Mouse (Mus musculus) kidney, postnatal 0 days (tissue): Measurements from ENCODE around the gene Gm49361. TPM values are rescaled to one million over a fixed set of nuclear protein-coding genes. Genes with fewer than 3 reads are reported as not detected.

Experiments used
- ATAC-seq: fragments of 200-750 bp; cut with Nextera tagmentation; replicated peaks from 2 replicates; pipeline ENCODE4 v1.8.0; 2017; ENCODE audit warnings: low read depth, moderate number of reproducible peaks, moderate TSS enrichment, moderate library complexity; ENCODE audit not compliant: low FRiP score
- DNase-seq: peaks from one replicate; pipeline ENCODE4 v3.0.0-alpha.2; 2016; ENCODE audit warnings: low spot score
- H3K27ac ChIP-seq: fragments of 300-500 bp; sonication (generic); 2 replicates; pipeline ENCODE4 v1.5.1; 2014; ENCODE audit warnings: mild to moderate bottlenecking
- H3K27me3 ChIP-seq: fragments of 300-500 bp; sonication (generic); 2 replicates; pipeline ENCODE4 v1.6.1; 2014; ENCODE audit warnings: low read length, mixed read lengths; ENCODE audit not compliant: insufficient read depth
- H3K36me3 ChIP-seq: fragments of 300-500 bp; sonication (generic); 2 replicates; pipeline ENCODE4 v1.6.1; 2014; ENCODE audit warnings: low read length, mixed read lengths; ENCODE audit not compliant: insufficient read depth
- H3K4me1 ChIP-seq: fragments of 300-500 bp; sonication (generic); replicated peaks from 2 replicates; pipeline ENCODE4 v1.6.1; 2014; ENCODE audit warnings: antibody characterized with exemption, low read length, mixed read lengths; ENCODE audit not compliant: insufficient read depth
- H3K4me2 ChIP-seq: fragments of 300-500 bp; sonication (generic); 2 replicates; pipeline ENCODE4 v1.6.1; 2014; ENCODE audit warnings: mild to moderate bottlenecking, low read length, moderate library complexity, mixed read lengths
- H3K4me3 ChIP-seq: fragments of 300-500 bp; sonication (generic); replicated peaks from 2 replicates; pipeline ENCODE4 v1.5.1; 2014; ENCODE audit warnings: low read depth, low read length
- H3K9ac ChIP-seq: fragments of 300-500 bp; sonication (generic); 2 replicates; pipeline ENCODE4 v1.6.1; 2014; ENCODE audit warnings: low read depth, low read length
- H3K9me3 ChIP-seq: fragments of 300-500 bp; sonication (generic); replicated peaks from 2 replicates; pipeline ENCODE4 v1.6.1; 2016; ENCODE audit warnings: low read length, inconsistent platforms, mixed read lengths
- CTCF ChIP-seq: IDR thresholded peaks from 2 replicates; pipeline ENCODE4 v1.5.1; 2016; ENCODE audit warnings: antibody characterized with exemption, low read depth, mild to moderate bottlenecking, moderate library complexity
- WGBS: fragments of 180-500 bp; shearing (Covaris S2); extraction: QIAGEN DNeasy Blood & Tissue Kit; methylation state at CpG from one replicate; pipeline ENCODE4 v1.1.7; 2014; 5-methylcytosine and 5-hydroxymethylcytosine counted together
- polyA plus RNA-seq: library from polyadenylated mRNA; unstranded; fragments of >200 nt; fragmentation: Nextera tagmentation; extraction: Ambion mirVana; gene quantifications from 2 replicates; pipeline ENCODE4 v1.2.1, GENCODE M21; 2015

Gm49361 gene
- polyA plus RNA-seq, 1 experiment from 2014 or later: not detected

DNA sequence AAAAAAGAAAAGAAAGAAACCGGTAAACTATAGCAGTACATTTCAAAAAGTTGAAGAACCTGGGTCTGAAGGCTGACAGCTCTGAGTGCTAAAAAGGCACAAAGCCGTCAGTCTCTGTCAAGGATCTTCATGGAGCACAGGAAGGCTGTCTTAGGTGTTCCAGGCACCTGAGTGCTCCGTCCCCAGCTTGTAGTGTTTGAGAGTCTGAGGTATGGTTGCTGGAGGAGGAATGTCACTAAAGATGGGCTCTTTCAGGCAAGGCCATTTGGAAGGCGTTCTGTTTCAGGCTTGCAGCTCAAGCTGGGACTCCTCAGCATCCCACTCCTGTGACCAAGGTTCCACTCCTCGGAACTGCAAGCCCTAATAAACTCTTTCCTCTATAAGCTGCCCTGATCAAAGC is 58.5 kb downstream of the Gm49361 start:
- no peak overlapping the region for H3K9ac ChIP-seq
- no peaks in the 10 kb centered on the region for H3K27me3 ChIP-seq
- H3K4me3 ChIP-seq: no peak overlapping the region
- no peaks in the 10 kb centered on the region for H3K4me1 ChIP-seq
- 78% methylated on average over 5 of the region's 5 CpGs for whole genome bisulfite sequencing
- no peaks in the 10 kb centered on the region for H3K9me3 ChIP-seq
- no peak overlapping the region for H3K4me2 ChIP-seq
- no peak overlapping the region for H3K27ac ChIP-seq
- no peak for TF ChIP-seq CTCF
- DNase-seq: no peak
- peaks cover 23% of the 10 kb centered on the region for H3K36me3 ChIP-seq
- ATAC-seq: no peak

DNA sequence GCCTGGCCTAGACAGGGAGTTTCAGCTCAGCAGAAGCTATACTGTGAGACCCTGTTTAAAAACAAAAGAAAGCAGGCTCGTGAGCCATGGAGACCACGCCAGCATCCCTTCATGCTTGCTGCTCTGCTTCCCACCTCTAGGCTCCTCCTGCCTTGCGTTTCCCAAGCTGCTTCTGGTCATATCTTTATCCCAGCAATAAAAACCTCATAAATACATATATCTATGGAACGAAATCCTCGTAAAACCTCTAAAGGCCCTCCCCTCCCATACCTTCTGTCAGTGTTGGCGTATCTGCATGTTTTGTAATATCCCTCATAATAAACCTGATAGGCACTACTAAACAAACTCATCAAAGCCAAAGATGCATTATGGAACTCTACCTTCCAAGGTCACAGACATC is 59.3 kb downstream of the Gm49361 start:
- Histone ChIP-seq H3K4me3 (no peak overlapping the region), H3K27me3 (no peaks in the 10 kb centered on the region), H3K9me3 (no peaks in the 10 kb centered on the region), H3K27ac (no peak overlapping the region), H3K9ac (no peak overlapping the region), H3K4me2 (no peak overlapping the region), H3K36me3 (peaks cover 20% of the 10 kb centered on the region), H3K4me1 (no peaks in the 10 kb centered on the region)
- ATAC-seq (no peak), DNase-seq (no peak)
- WGBS: 71% methylated on average over 6 of the region's 6 CpGs
- TF ChIP-seq CTCF: no peak

DNA sequence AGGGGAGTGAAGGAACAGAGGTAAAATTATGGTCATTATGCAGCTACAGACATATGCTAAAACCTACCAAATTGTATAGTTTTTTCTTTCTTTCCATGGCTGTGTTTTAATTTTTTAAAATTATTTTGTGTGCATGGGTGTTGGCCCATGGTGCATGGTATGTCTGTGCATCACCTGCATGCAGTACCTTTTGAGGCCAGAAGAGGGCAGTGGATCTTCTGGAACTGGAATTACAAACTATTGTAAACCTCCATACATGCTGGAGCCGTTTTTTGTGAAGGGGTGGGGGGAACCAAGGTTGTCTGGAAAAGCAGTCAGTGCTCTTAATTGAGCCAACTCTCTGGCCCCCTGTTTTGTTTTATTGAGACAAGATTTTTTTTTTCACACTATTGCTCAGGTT is 61.3 kb downstream of the Gm49361 start:
- no peak for ATAC-seq
- no peaks in the 10 kb centered on the region for H3K27me3 ChIP-seq
- 6% methylated on average over 1 of the region's 1 CpGs for WGBS
- no peaks in the 10 kb centered on the region for H3K4me1 ChIP-seq
- no peak overlapping the region for H3K9ac ChIP-seq
- H3K36me3 ChIP-seq: 0 out of 2 replicates have a peak, but pooled peaks cover 5% of the 10 kb centered on the region
- H3K9me3 ChIP-seq: no peaks in the 10 kb centered on the region
- TF ChIP-seq CTCF: peak; percentile 85
- no peak overlapping the region for H3K4me3 ChIP-seq
- no peak overlapping the region for H3K27ac ChIP-seq
- H3K4me2 ChIP-seq: no peak overlapping the region
- peak; percentile 68 for DNase-seq

DNA sequence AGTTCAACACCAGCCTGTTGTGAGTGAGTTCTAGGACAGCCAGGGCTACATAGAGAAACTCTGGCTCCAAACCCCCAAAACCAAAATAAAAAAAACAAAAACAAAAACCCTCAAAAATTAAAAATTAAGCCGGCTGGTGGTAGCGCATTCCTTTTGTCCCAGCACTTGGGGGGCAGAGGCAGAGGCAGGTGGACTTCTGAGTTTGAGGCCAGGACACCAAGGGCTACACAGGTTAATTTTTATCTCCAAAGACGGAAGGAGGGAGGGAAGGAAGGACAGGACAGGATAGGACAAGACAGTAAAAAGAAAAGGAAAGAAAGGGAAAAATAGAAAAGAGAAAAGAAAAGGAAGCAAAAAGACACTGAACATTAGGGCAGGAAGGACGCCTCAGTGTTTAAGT is 63.2 kb downstream of the Gm49361 start:
- no peaks in the 10 kb centered on the region for H3K4me1 ChIP-seq

DNA sequence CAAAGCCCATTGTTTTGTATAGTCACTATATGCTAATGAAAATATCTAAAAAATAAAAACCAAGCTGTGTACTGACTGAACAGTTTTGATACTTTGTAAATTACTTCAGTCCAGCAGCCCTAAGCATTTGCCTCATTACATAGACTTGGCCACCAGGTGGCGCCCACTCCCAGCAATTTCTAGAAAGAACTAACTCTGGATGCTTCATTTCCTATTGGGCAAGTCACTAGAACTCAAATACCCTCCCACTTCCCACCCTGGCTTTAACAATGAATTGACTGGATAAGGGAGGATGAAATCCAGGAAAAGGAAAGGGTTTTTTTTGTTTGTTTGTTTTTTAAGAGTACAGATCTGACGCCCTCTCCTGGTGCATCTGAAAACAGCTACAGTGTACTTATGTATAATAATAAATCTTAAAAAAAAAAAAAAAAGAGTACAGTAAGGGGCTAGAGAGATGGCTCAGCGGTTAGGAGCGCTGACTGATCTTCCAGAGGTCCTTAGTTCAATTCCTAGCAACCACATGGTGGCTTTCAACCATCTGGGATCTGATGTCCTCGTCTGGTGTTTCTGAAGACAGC is 65.9 kb downstream of the Gm49361 start:
- Histone ChIP-seq H3K9ac (no peak overlapping the region), H3K4me3 (no peak overlapping the region), H3K9me3 (no peaks in the 10 kb centered on the region), H3K36me3 (no peaks in the 10 kb centered on the region), H3K27ac (no peak overlapping the region), H3K4me1 (no peaks in the 10 kb centered on the region), H3K4me2 (no peak overlapping the region), H3K27me3 (no peaks in the 10 kb centered on the region)
- DNase-seq (peak; percentile 97), ATAC-seq (peak; percentile 63)
- TF ChIP-seq CTCF: peak; percentile 98
- 31% methylated on average over 5 of the region's 5 CpGs for WGBS

More for the DNA sequence above, 63.2 kb downstream of the Gm49361 start:
- Histone ChIP-seq H3K9me3 (no peaks in the 10 kb centered on the region), H3K27ac (no peak overlapping the region), H3K27me3 (no peaks in the 10 kb centered on the region), H3K4me3 (no peak overlapping the region), H3K36me3 (no peaks in the 10 kb centered on the region), H3K4me2 (no peak overlapping the region), H3K9ac (no peak overlapping the region)
- no peak for TF ChIP-seq CTCF
- WGBS: 84% methylated on average over 4 of the region's 4 CpGs
- ATAC-seq (no peak), DNase-seq (no peak)

DNA sequence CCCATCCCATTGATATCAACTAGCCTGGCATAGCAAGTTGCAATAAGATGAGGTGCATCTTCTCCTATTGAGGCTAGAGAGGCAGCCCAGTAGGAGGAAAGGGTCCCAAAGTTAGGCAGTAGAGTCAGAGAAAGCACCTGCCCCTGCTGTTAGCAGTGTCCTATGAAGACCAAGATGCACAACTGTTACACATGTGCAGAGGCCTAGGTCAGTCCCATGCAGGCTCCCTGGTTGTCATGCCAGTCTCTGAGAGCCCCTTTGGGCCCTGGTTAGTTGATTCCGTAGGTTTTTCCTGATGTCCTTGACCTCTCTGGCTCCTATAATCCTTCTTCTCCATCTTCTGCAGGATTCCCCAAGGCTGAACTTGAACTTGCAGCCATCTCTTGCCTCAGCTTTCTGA is 66.4 kb downstream of the Gm49361 start:
- H3K9me3 ChIP-seq: no peaks in the 10 kb centered on the region
- no peak overlapping the region for H3K27ac ChIP-seq
- DNase-seq: no peak
- ATAC-seq: no peak
- H3K9ac ChIP-seq: no peak overlapping the region
- no peak for TF ChIP-seq CTCF
- H3K4me2 ChIP-seq: no peak overlapping the region
- 36% methylated on average over 1 of the region's 1 CpGs for WGBS
- no peak overlapping the region for H3K4me3 ChIP-seq
- no peaks in the 10 kb centered on the region for H3K4me1 ChIP-seq
- H3K27me3 ChIP-seq: no peaks in the 10 kb centered on the region
- no peaks in the 10 kb centered on the region for H3K36me3 ChIP-seq

DNA sequence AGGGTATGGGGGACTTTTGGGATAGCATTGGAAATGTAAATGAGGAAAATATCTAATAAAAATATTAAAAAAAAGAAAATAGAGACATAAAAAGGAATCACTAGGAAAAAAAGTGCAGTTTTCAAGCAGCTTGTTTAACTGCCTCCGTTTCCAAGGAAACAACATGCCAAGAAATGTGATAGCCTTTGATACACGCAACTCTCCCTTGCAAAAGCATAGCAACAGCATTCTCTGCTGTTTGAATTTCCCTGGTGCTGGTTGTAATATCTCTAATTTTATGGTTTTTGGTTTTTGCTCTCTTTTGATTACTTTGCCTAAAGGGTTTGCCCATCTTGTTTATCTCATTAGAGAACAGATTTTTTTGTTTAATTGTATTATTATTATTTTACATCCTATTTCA is 70.4 kb downstream of the Gm49361 start:
- no peaks in the 10 kb centered on the region for H3K4me1 ChIP-seq
- no peak overlapping the region for H3K4me3 ChIP-seq
- H3K4me2 ChIP-seq: no peak overlapping the region
- TF ChIP-seq CTCF: no peak
- H3K36me3 ChIP-seq: no peaks in the 10 kb centered on the region
- ATAC-seq (no peak), DNase-seq (peak; percentile 32)
- no peak overlapping the region for H3K9ac ChIP-seq
- H3K27me3 ChIP-seq: no peaks in the 10 kb centered on the region
- H3K9me3 ChIP-seq: no peaks in the 10 kb centered on the region
- WGBS: 34% methylated on average over 2 of the region's 2 CpGs
- H3K27ac ChIP-seq: no peak overlapping the region
